Mouse (Mus musculus): Measurements from ENCODE around the gene March1. TPM values are rescaled to one million over a fixed set of nuclear protein-coding genes. Genes with fewer than 3 reads are reported as not detected.

March1 gene
- polyA plus RNA-seq, 2 experiments, result 0.41 to 0.62 TPM

DNA sequence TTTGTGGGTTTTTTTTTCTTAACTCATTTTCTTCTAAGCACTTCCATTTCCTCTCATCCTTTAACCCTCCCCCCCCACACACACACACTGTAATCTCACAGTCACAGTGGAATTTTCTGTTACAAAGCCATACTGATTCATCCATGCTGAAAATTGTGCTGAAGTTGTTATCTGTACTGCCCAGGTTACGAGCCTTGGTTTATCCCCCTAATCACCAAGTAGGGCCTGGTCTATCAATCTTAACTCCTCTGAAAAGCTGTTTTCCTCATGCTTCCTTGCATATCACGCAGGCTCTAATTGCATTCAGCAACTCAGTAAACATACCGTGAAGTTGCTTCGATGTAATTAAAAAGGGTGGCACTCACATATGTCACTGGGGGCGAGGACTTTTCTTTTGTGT lies 339.2 kb downstream of the March1 start:
- TF ChIP-seq POLR2A (IDR thresholded peaks at IDR 0.05; ENCODE audit: borderline replicate concordance, extremely low read depth, insufficient read depth, insufficient read length), result no peak
- H3K4me1 ChIP-seq (ENCODE audit: control insufficient read depth, insufficient read depth, low read length), result no peaks in the 10 kb centered on the region
- DNase-seq (ENCODE audit: low spot score) (no peak), ATAC-seq (ENCODE audit: low FRiP score, low read depth) (no peak)
- 38% methylated on average over 5 of the region's 5 CpGs for WGBS
- no peak overlapping the region for H3K4me3 ChIP-seq (replicated peaks; ENCODE audit: low read length)
- H3K9me3 ChIP-seq (ENCODE audit: control insufficient read depth, low read length), result no peaks in the 10 kb centered on the region
- no peak overlapping the region for H3K27ac ChIP-seq (replicated peaks; ENCODE audit: low read depth, low read length)
- H3K4me2 ChIP-seq (replicated peaks; ENCODE audit: low read depth, low read length, severe bottlenecking), result no peak overlapping the region
- no peaks in the 10 kb centered on the region for H3K36me3 ChIP-seq (ENCODE audit: control insufficient read depth, insufficient read depth, low read length)
- no peaks in the 10 kb centered on the region for H3K27me3 ChIP-seq (ENCODE audit: control insufficient read depth, insufficient read depth, low read length)
- no peak overlapping the region for H3K9ac ChIP-seq (ENCODE audit: low read depth, low read length, severe bottlenecking)

DNA sequence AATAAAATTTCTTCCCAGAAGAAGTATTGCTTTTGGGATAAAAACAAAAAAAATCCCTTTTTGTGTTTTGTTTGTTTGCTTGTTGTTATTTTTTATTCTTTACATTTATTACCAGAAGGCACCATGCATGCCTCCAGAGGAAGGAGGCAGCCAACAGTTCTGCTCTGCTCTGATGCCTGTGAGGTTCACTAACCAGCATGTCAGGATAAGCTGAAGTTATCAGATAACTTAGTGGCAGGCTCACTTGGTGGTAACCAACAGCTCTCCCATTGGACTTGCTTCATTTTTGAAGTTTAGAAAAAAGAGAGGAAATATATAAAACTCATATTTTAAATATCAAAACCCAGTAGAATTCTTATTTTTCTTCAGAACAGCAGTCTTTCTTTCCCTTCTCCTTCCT lies 339.8 kb downstream of the March1 start:
- TF ChIP-seq POLR2A (IDR thresholded peaks at IDR 0.05; ENCODE audit: borderline replicate concordance, extremely low read depth, insufficient read depth, insufficient read length), result no peak
- Histone ChIP-seq H3K36me3 (ENCODE audit: control insufficient read depth, insufficient read depth, low read length) (no peaks in the 10 kb centered on the region), H3K9me3 (ENCODE audit: control insufficient read depth, low read length) (no peaks in the 10 kb centered on the region), H3K4me2 (replicated peaks; ENCODE audit: low read depth, low read length, severe bottlenecking) (no peak overlapping the region), H3K4me1 (ENCODE audit: control insufficient read depth, insufficient read depth, low read length) (no peaks in the 10 kb centered on the region), H3K9ac (ENCODE audit: low read depth, low read length, severe bottlenecking) (no peak overlapping the region), H3K27ac (replicated peaks; ENCODE audit: low read depth, low read length) (no peak overlapping the region), H3K4me3 (replicated peaks; ENCODE audit: low read length) (no peak overlapping the region), H3K27me3 (ENCODE audit: control insufficient read depth, insufficient read depth, low read length) (no peaks in the 10 kb centered on the region)
- DNase-seq (ENCODE audit: low spot score), result no peak
- ATAC-seq (ENCODE audit: low FRiP score, low read depth), result no peak

DNA sequence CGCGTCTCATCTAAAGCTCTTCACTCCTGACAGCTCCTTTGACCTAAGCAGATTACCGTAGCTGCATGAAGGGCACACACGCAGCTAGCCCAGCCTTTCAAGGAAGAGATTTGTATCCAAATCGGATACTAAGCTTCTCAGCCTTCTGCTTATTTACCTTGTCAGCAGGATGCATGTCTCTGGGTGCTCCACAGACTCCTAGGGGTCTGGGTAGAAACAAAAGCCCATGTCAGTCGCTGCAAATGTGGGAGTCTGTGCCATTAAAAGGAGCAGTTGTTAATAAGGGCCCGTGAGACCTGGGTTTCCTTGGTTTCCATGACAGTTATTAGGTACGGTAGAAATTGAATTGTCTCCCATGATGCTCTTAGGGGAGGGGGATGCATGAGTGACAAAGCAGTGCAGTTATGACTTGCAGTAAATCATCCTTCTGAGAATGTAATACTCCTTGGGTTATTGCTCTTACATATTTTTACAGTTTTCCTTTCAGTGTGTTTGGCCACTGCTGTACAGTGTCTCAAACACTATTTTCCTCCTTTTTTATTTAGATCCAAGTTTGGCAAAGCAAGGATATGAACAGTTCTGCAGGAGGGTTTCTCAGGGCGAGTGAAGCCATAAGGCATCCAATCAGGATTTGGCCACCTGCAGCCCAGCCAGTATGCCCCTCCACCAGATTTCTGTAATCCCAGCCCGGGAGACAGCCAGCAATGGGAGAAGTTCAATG lies 349.0 kb downstream of the March1 start:
- no peaks in the 10 kb centered on the region for H3K27me3 ChIP-seq (ENCODE audit: control insufficient read depth, insufficient read depth, low read length)

DNA sequence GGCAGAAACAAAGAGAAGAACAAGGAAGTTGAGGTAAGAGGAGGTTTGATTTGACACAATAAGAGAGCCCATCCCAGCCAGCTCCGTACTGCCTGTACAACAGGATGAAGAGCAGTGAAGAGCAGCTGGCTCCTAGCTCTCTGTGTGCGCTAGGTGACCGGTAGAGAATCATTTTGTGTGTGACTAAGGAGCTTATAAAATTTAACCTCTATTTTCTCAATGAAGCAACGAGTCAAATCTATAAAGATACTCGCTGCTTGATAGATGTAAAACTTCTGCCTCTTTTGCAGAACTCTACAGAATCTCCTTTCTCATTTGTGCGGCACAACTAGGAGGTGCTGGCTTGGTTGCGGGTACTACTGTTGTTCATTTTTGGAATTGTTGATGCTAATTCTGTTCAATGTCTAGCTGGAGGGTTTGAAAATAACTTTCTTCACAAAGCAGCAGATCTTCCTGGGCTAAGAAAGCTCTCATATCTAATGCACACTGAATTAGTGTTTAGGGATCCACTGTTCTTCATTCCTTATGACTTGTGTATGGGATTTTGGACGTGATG lies 349.6 kb downstream of the March1 start:
- ATAC-seq (ENCODE audit: low FRiP score, low read depth) (no peak), DNase-seq (ENCODE audit: low spot score) (no peak)
- no peaks in the 10 kb centered on the region for H3K9me3 ChIP-seq (ENCODE audit: control insufficient read depth, low read length)
- no peaks in the 10 kb centered on the region for H3K4me1 ChIP-seq (ENCODE audit: control insufficient read depth, insufficient read depth, low read length)
- no peaks in the 10 kb centered on the region for H3K27me3 ChIP-seq (ENCODE audit: control insufficient read depth, insufficient read depth, low read length)
- no peak overlapping the region for H3K4me3 ChIP-seq (replicated peaks; ENCODE audit: low read length)
- H3K4me2 ChIP-seq (replicated peaks; ENCODE audit: low read depth, low read length, severe bottlenecking), result no peak overlapping the region
- H3K27ac ChIP-seq (replicated peaks; ENCODE audit: low read depth, low read length), result no peak overlapping the region
- no peaks in the 10 kb centered on the region for H3K36me3 ChIP-seq (ENCODE audit: control insufficient read depth, insufficient read depth, low read length)
- WGBS, result 76% methylated on average over 8 of the region's 8 CpGs
- no peak overlapping the region for H3K9ac ChIP-seq (ENCODE audit: low read depth, low read length, severe bottlenecking)
- TF ChIP-seq POLR2A (IDR thresholded peaks at IDR 0.05; ENCODE audit: borderline replicate concordance, extremely low read depth, insufficient read depth, insufficient read length), result no peak

More for the DNA sequence above, 349.0 kb downstream of the March1 start:
- no peak overlapping the region for H3K4me2 ChIP-seq (replicated peaks; ENCODE audit: low read depth, low read length, severe bottlenecking)
- H3K9ac ChIP-seq (ENCODE audit: low read depth, low read length, severe bottlenecking), result no peak overlapping the region
- no peak for ATAC-seq (ENCODE audit: low FRiP score, low read depth)
- TF ChIP-seq POLR2A (IDR thresholded peaks at IDR 0.05; ENCODE audit: borderline replicate concordance, extremely low read depth, insufficient read depth, insufficient read length), result no peak
- no peak for DNase-seq (ENCODE audit: low spot score)
- H3K4me3 ChIP-seq (replicated peaks; ENCODE audit: low read length), result no peak overlapping the region
- H3K9me3 ChIP-seq (ENCODE audit: control insufficient read depth, low read length), result no peaks in the 10 kb centered on the region
- H3K27ac ChIP-seq (replicated peaks; ENCODE audit: low read depth, low read length), result no peak overlapping the region
- no peaks in the 10 kb centered on the region for H3K4me1 ChIP-seq (ENCODE audit: control insufficient read depth, insufficient read depth, low read length)
- 17% methylated on average over 10 of the region's 10 CpGs for WGBS
- no peaks in the 10 kb centered on the region for H3K36me3 ChIP-seq (ENCODE audit: control insufficient read depth, insufficient read depth, low read length)

DNA sequence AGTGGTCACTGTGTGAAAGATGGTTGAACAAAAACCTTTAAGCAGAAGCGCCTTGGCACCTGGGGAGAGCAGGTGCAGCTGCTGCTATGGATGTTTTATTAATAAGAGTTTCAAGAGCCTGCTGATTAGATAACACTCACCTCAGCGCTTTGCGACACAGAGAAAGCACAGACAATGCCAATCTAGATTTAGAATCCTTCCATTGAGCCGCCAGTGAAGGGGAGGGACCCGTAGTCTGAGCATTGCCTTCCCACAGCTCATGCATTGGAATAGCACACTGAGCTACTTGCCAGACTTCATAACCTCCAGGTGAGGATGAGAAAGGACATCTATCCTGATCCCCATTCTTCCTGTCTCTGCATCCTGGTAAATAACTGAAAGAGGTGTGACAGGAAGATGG lies 359.2 kb downstream of the March1 start:
- H3K9ac ChIP-seq (ENCODE audit: low read depth, low read length, severe bottlenecking), result no peak overlapping the region
- H3K36me3 ChIP-seq (ENCODE audit: control insufficient read depth, insufficient read depth, low read length), result no peaks in the 10 kb centered on the region
- H3K4me3 ChIP-seq (replicated peaks; ENCODE audit: low read length), result no peak overlapping the region
- DNase-seq (ENCODE audit: low spot score) (no peak), ATAC-seq (ENCODE audit: low FRiP score, low read depth) (no peak)
- H3K4me2 ChIP-seq (replicated peaks; ENCODE audit: low read depth, low read length, severe bottlenecking), result no peak overlapping the region
- H3K4me1 ChIP-seq (ENCODE audit: control insufficient read depth, insufficient read depth, low read length), result no peaks in the 10 kb centered on the region
- no peak for TF ChIP-seq POLR2A (IDR thresholded peaks at IDR 0.05; ENCODE audit: borderline replicate concordance, extremely low read depth, insufficient read depth, insufficient read length)
- WGBS, result 84% methylated on average over 5 of the region's 5 CpGs
- no peaks in the 10 kb centered on the region for H3K27me3 ChIP-seq (ENCODE audit: control insufficient read depth, insufficient read depth, low read length)
- no peak overlapping the region for H3K27ac ChIP-seq (replicated peaks; ENCODE audit: low read depth, low read length)
- no peaks in the 10 kb centered on the region for H3K9me3 ChIP-seq (ENCODE audit: control insufficient read depth, low read length)

Data from limb, embryonic 14.5 days (tissue).